ENCODE assay signal across 32 mouse cellular contexts in the genomic region with DNA sequence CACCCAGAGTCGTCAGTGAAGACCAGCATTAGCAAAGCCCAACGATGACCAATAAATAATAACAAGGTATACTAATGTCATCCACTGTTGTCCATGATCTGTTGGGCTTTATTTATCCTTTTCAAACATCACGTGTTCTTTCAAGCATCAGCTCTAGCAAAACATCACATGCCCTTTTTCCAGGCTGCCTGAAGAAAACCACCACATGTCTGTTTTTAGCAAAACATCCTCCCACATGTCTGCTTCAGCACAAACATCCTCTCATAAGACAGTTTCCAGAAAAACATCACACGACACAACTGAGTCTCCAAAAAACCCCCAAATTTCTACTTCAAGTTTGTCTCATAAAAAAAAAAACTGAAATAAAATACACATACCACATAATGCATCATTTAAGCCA. TPM values are rescaled to one million over a fixed set of nuclear protein-coding genes. Genes with fewer than 3 reads are reported as not detected.
DNase-seq lines count a peak whose midpoint lies in the region; ATAC-seq lines count a peak whose summit lies in the region.
"Had no signal": no experiment of that assay in that cellular context is flagged by ENCODE, and none has a peak within 500 bp of the region (broad histone marks: within the 10 kb centered on the region; RNA-seq: fewer than 3 reads in every experiment).

No protein-coding gene starts in this region.

- no peak overlapping the region for H3K4me3 ChIP-seq in forebrain, embryonic 16.5 days (replicated peaks; ENCODE audit: low read length)
- H3K4me3 ChIP-seq: embryonic facial prominence, embryonic 10.5 days; embryonic facial prominence, embryonic 13.5 days; erythroblast, embryonic 14.5 days; forebrain, embryonic 12.5 days; gastrocnemius, adult 2 months; heart, embryonic 10.5 days; heart, embryonic 13.5 days; hindbrain, embryonic 12.5 days; hindbrain, embryonic 15.5 days had no signal

- H3K36me3 ChIP-seq in forebrain, embryonic 16.5 days (ENCODE audit: control insufficient read depth, insufficient read depth) = no peaks in the 10 kb centered on the region
- H3K36me3 ChIP-seq: embryonic facial prominence, embryonic 10.5 days; embryonic facial prominence, embryonic 13.5 days; forebrain, embryonic 12.5 days; G1E; heart, embryonic 10.5 days; heart, embryonic 13.5 days; hindbrain, embryonic 12.5 days; hindbrain, embryonic 15.5 days had no signal

- H3K9ac ChIP-seq in forebrain, embryonic 16.5 days (replicated peaks; ENCODE audit: low read depth, low read length) = no peak overlapping the region
- H3K9ac ChIP-seq: embryonic facial prominence, embryonic 13.5 days; forebrain, embryonic 12.5 days; forebrain, postnatal 0 days; heart, embryonic 13.5 days; hindbrain, embryonic 12.5 days; hindbrain, embryonic 15.5 days had no signal

- no peak overlapping the region for H3K27ac ChIP-seq in forebrain, embryonic 16.5 days (ENCODE audit: low read length)
- H3K27ac ChIP-seq: embryonic facial prominence, embryonic 10.5 days; embryonic facial prominence, embryonic 13.5 days; forebrain, embryonic 12.5 days; gastrocnemius, adult 2 months; heart, embryonic 10.5 days; heart, embryonic 13.5 days; hindbrain, embryonic 12.5 days; hindbrain, embryonic 15.5 days had no signal

- no peaks in the 10 kb centered on the region for H3K27me3 ChIP-seq in forebrain, embryonic 16.5 days (replicated peaks; ENCODE audit: control insufficient read depth, insufficient read depth, low read length)
- H3K27me3 ChIP-seq: embryonic facial prominence, embryonic 13.5 days; forebrain, embryonic 12.5 days; heart, embryonic 13.5 days; hindbrain, embryonic 12.5 days; hindbrain, embryonic 15.5 days; Patski had no signal

- H3K9me3 ChIP-seq in forebrain, embryonic 16.5 days (ENCODE audit: control insufficient read depth, low read length) = no peaks in the 10 kb centered on the region
- H3K9me3 ChIP-seq: embryonic facial prominence, embryonic 10.5 days; embryonic facial prominence, embryonic 13.5 days; forebrain, embryonic 12.5 days; G1E; heart, embryonic 10.5 days; heart, embryonic 13.5 days; hindbrain, embryonic 12.5 days; hindbrain, embryonic 15.5 days had no signal

- WGBS in forebrain, embryonic 16.5 days = 86% methylated on average over 4 of the region's 4 CpGs

- peak; percentile 23 for DNase-seq in lung, postnatal 25 days (ENCODE audit: low spot score)
- no peak for DNase-seq in lung, postnatal 10 days
- DNase-seq in T-cell, adult 2 months (ENCODE audit: low spot score) = peak; percentile 87
- DNase-seq in left cerebral cortex, postnatal 4 days = no peak
- no peak for DNase-seq in gastrocnemius, postnatal 4 days (ENCODE audit: low spot score in 2 of 2)
- no peak for DNase-seq in urinary bladder, postnatal 10 days (ENCODE audit: low spot score)
- DNase-seq: adrenal gland, adult 8-10 months; adrenal gland, postnatal 25 days; cerebellum, adult 11-12 months; cerebellum, adult 8-10 months; cerebellum, postnatal 36 days; embryo, embryonic 11 days; forebrain, postnatal 0 days; gastrocnemius, adult 2 months; gastrocnemius, postnatal 14 days; heart, adult 18-20 months; heart, postnatal 14 days had no signal

- H3K4me1 ChIP-seq in forebrain, embryonic 16.5 days (replicated peaks; ENCODE audit: control insufficient read depth, insufficient read depth, low read length) = no peaks in the 10 kb centered on the region
- H3K4me1 ChIP-seq: embryonic facial prominence, embryonic 10.5 days; embryonic facial prominence, embryonic 13.5 days; forebrain, embryonic 12.5 days; heart, embryonic 10.5 days; heart, embryonic 13.5 days; hindbrain, embryonic 12.5 days; hindbrain, embryonic 15.5 days had no signal

- no peak overlapping the region for H3K4me2 ChIP-seq in forebrain, embryonic 16.5 days (ENCODE audit: low read length)
- H3K4me2 ChIP-seq: embryonic facial prominence, embryonic 13.5 days; forebrain, embryonic 12.5 days; heart, embryonic 13.5 days; hindbrain, embryonic 12.5 days; hindbrain, embryonic 15.5 days had no signal

- peak; percentile 75 for ATAC-seq in inflammation-experienced regulatory T-cells, adult 6 months
- no peak for ATAC-seq in forebrain, embryonic 16.5 days
- ATAC-seq: forebrain, postnatal 0 days; intestine, embryonic 16.5 days; Patski had no signal

- intact Hi-C loops in left cerebral cortex, postnatal 4 days (cut with DNase I) = no loop called here

RNA-seq across cellular contexts. Expression of gene Agbl1, which starts 7.8 kb away (rescaled TPM):
- under 1 TPM in 2 of 3 experiments, not detected in 1; 0.13 to 0.28 TPM for polyA plus RNA-seq in inflammation-experienced regulatory T-cells, adult 6 months (2017; shearing (Covaris generic))
- under 1 TPM; 0.36 to 0.40 TPM for total RNA-seq in left cerebral cortex, postnatal 4 days (2021)
- 10 to 100 TPM in 1 of 2 experiments, 1 to 10 TPM in 1; 8.1 to 10.8 TPM for total RNA-seq in gastrocnemius, postnatal 4 days (2021)
- polyA plus RNA-seq in forebrain, embryonic 16.5 days (2015; fragmentation: Nextera tagmentation; extraction: Ambion mirVana) = 0.27 and 0.39 TPM in 2 replicates
- total RNA-seq: adrenal gland, adult 8-10 months; adrenal gland, postnatal 25 days; CH12.LX; G1E had no signal
- polyA plus RNA-seq: embryonic facial prominence, embryonic 10.5 days; embryonic facial prominence, embryonic 13.5 days; erythroblast, embryonic 14.5 days; G1E; heart, embryonic 13.5 days; heart, embryonic 16.5 days; intestine, embryonic 16.5 days; Patski had no signal

Comparison
In these comparisons a context has a peak if more than half of its experiments do, and no peak if none do; other contexts are left out.
1. DNase-seq: peak in lung, postnatal 25 days (single experiment) and T-cell, adult 2 months (single experiment); none in lung, postnatal 10 days (single experiment), left cerebral cortex, postnatal 4 days (single experiment), gastrocnemius, postnatal 4 days (0 of 2) and urinary bladder, postnatal 10 days (single experiment).
2. RNA of gene Agbl1, which starts 7.8 kb away (total RNA-seq): 8.1 to 10.8 TPM in gastrocnemius, postnatal 4 days; 0.36 to 0.40 TPM in left cerebral cortex, postnatal 4 days; every median in the first group is over 4 times any median in the second.